Mouse (Mus musculus) E14TG2a.4 (cell line): ENCODE measurements around the gene Abcc8.

Experiments
- CTCF ChIP-seq: conservative IDR thresholded peaks from 2 replicates; pipeline ENCODE4 v1.5.1; 2014; ENCODE audit warnings: low read length
- NANOG ChIP-seq: IDR thresholded peaks from 2 replicates; pipeline ENCODE4 v1.6.1; 2014; ENCODE audit warnings: borderline replicate concordance, low read length, mixed read lengths

GRCm38 (mm10) chr7:46200021-46200420, 20.2 kb upstream of the Abcc8 start:
- TF ChIP-seq CTCF (no peak), NANOG (no peak)
